Mouse (Mus musculus): ENCODE results near the gene Vegfa. TPM values are rescaled to one million over a fixed set of nuclear protein-coding genes. Genes with fewer than 3 reads are reported as not detected.

Gene Vegfa
- 120 TPM in 2 replicates for total RNA-seq (2014; rRNA removed)
- polyA plus RNA-seq (2012; rRNA removed) = 188 and 288 TPM in 2 replicates

DNA sequence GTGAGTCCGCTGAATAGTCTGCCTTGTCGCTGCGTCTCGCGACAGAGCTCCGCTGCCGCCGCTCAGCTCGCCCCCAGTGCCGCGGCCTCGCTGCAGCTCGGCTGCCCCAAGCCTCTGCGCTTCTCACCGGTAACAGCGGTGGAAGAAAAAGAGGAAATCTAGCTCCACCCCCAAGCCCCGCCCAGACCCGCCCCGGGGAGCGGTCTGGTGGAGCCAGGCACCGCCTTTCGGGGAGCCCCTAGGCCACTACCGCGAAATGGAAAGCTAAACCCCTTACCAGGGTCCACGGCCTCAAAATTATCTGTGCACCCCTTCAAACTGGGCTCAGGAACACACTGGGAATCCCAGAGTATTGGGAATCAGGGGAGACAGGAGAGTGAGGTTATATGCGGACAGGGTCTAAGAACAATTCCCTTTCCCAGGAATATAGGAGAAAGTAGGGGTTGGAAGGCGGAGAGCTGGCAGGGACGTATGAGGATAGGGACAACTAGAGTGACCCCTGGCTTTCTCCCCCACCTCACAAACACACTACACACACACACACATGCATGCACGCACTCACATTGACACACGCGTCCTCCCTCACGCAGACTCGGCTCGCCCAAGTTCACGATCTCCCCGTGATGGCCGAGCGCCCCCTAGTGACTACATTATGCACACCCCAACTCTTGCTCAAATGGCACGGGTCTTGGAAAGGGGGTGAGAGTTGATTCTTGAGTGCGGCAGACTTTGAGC lies at the start of gene Vegfa:
Gene Vegfa (minus strand): TSS at position 113 of the 735 bp plus-strand sequence.
- peak within 1 kb of the TSS; percentile 98 for H3K9ac ChIP-seq (ENCODE audit: low read depth, low read length)
- WGBS = under 1% methylated on average over 40 of the region's 40 CpGs
- H3K27ac ChIP-seq (replicated peaks; ENCODE audit: insufficient read depth, low read depth, low read length) = peak within 1 kb of the TSS; percentile 99
- H3K79me2 ChIP-seq (ENCODE audit: control insufficient read depth, insufficient read depth, low read length) = peaks cover 29% of the 10 kb centered on the region; the same call in 1 of the 2 replicates
- TF ChIP-seq CTCF (IDR thresholded peaks at IDR 0.05; ENCODE audit: low read depth, low read length) = peak; percentile 99
- peak; percentile 100 for TF ChIP-seq POLR2A (IDR thresholded peaks at IDR 0.05; ENCODE audit: extremely low read depth, insufficient read depth, low read length)
- H3K36me3 ChIP-seq (ENCODE audit: control insufficient read depth, insufficient read depth, low read length) = no peaks in the 10 kb centered on the region
- H3K4me3 ChIP-seq (ENCODE audit: insufficient read depth, low read depth, low read length) = peak within 1 kb of the TSS; percentile 99
- peak; percentile 76 for DNase-seq (ENCODE audit: extremely low read depth, low read depth, low spot score)
- no peaks in the 10 kb centered on the region for H3K27me3 ChIP-seq (ENCODE audit: control insufficient read depth, insufficient read depth, low read length)
- peaks cover 3% of the 10 kb centered on the region for H3K4me1 ChIP-seq (ENCODE audit: control insufficient read depth, insufficient read depth, low read length)

DNA sequence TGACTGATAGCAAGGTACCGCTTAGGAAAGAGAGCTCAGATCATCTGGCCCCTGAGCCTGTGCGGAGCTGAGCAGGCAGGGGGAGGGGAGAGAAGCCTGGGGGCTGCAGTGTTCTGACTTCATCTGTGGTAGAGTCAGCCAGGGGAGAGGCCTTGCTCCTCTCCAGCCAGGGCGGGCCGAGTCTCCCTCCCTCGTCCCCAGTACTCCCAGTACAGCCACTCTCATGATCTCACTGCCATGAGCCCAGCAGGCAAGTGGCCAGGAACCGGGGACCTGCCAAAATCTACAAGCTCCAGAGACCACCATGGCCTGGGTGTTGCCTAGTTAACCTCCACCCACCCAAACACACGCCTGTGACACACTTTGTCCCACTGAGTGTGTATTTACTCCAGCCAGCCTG lies 49.5 kb upstream of the Vegfa start:
- no peak for TF ChIP-seq POLR2A (IDR thresholded peaks at IDR 0.05; ENCODE audit: extremely low read depth, insufficient read depth, low read length)
- TF ChIP-seq CTCF (IDR thresholded peaks at IDR 0.05; ENCODE audit: low read depth, low read length) = no peak
- no peak for DNase-seq (ENCODE audit: extremely low read depth, low read depth, low spot score)
- H3K27ac ChIP-seq (replicated peaks; ENCODE audit: insufficient read depth, low read depth, low read length) = no peak overlapping the region
- no peak overlapping the region for H3K4me3 ChIP-seq (ENCODE audit: insufficient read depth, low read depth, low read length)
- H3K4me1 ChIP-seq (ENCODE audit: control insufficient read depth, insufficient read depth, low read length) = no peaks in the 10 kb centered on the region
- 78% methylated on average over 7 of the region's 7 CpGs for WGBS
- no peaks in the 10 kb centered on the region for H3K27me3 ChIP-seq (ENCODE audit: control insufficient read depth, insufficient read depth, low read length)
- H3K79me2 ChIP-seq (ENCODE audit: control insufficient read depth, insufficient read depth, low read length) = no peaks in the 10 kb centered on the region
- H3K36me3 ChIP-seq (ENCODE audit: control insufficient read depth, insufficient read depth, low read length) = no peaks in the 10 kb centered on the region
- no peak overlapping the region for H3K9ac ChIP-seq (ENCODE audit: low read depth, low read length)

DNA sequence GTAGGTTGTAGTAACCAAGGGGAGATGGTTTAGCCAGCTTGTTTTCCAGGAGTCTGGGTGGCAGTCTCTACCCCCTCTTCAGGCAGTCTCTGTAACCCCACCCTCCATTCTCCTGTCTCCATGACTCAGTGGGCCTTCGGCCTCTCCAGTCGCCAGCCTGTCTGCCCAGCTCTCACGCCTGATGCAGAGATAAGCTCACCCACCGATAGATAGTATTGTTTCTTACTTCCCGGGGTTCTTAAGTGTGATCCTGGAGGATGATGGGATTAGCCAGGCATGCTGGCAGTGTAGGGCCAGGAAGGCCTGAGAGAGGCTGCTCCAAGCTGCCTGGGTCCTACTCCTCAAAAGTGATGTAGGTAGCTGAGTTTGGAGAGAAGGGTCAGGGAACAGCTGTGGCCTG lies 48.9 kb upstream of the Vegfa start:
- TF ChIP-seq CTCF (IDR thresholded peaks at IDR 0.05; ENCODE audit: low read depth, low read length) (no peak), POLR2A (IDR thresholded peaks at IDR 0.05; ENCODE audit: extremely low read depth, insufficient read depth, low read length) (no peak)
- WGBS = 62% methylated on average over 5 of the region's 5 CpGs

DNA sequence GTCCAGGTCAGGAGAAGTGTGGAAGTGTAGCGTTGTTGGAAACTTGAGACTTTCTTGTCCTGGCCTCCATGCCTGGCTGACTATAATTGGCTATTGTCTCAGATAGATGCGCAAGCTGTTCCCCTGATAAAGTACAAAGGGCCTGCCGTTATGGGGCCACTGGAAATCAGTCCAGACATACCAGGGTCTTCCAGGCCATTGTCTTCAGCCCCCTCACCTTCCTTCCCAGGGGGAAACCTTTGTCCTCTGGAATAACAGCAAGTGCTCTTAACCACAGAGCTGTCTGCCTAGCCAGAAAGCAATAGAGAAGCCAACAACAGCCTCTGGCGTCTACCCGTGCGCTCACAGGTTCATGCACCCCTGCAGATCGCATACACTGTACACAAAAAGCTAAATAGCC lies 48.2 kb upstream of the Vegfa start:
- 88% methylated on average over 7 of the region's 7 CpGs for WGBS
- Histone ChIP-seq H3K36me3 (ENCODE audit: control insufficient read depth, insufficient read depth, low read length) (no peaks in the 10 kb centered on the region), H3K27ac (replicated peaks; ENCODE audit: insufficient read depth, low read depth, low read length) (no peak overlapping the region), H3K27me3 (ENCODE audit: control insufficient read depth, insufficient read depth, low read length) (no peaks in the 10 kb centered on the region), H3K9ac (ENCODE audit: low read depth, low read length) (no peak overlapping the region), H3K4me1 (ENCODE audit: control insufficient read depth, insufficient read depth, low read length) (no peaks in the 10 kb centered on the region), H3K4me3 (ENCODE audit: insufficient read depth, low read depth, low read length) (no peak overlapping the region), H3K79me2 (ENCODE audit: control insufficient read depth, insufficient read depth, low read length) (no peaks in the 10 kb centered on the region)
- no peak for TF ChIP-seq CTCF (IDR thresholded peaks at IDR 0.05; ENCODE audit: low read depth, low read length)
- TF ChIP-seq POLR2A (IDR thresholded peaks at IDR 0.05; ENCODE audit: extremely low read depth, insufficient read depth, low read length) = no peak
- no peak for DNase-seq (ENCODE audit: extremely low read depth, low read depth, low spot score)

More for the DNA sequence above, 48.9 kb upstream of the Vegfa start:
- Histone ChIP-seq H3K36me3 (ENCODE audit: control insufficient read depth, insufficient read depth, low read length) (no peaks in the 10 kb centered on the region), H3K27ac (replicated peaks; ENCODE audit: insufficient read depth, low read depth, low read length) (no peak overlapping the region), H3K27me3 (ENCODE audit: control insufficient read depth, insufficient read depth, low read length) (no peaks in the 10 kb centered on the region), H3K79me2 (ENCODE audit: control insufficient read depth, insufficient read depth, low read length) (no peaks in the 10 kb centered on the region), H3K4me1 (ENCODE audit: control insufficient read depth, insufficient read depth, low read length) (no peaks in the 10 kb centered on the region), H3K4me3 (ENCODE audit: insufficient read depth, low read depth, low read length) (no peak overlapping the region), H3K9ac (ENCODE audit: low read depth, low read length) (no peak overlapping the region)
- no peak for DNase-seq (ENCODE audit: extremely low read depth, low read depth, low spot score)

DNA sequence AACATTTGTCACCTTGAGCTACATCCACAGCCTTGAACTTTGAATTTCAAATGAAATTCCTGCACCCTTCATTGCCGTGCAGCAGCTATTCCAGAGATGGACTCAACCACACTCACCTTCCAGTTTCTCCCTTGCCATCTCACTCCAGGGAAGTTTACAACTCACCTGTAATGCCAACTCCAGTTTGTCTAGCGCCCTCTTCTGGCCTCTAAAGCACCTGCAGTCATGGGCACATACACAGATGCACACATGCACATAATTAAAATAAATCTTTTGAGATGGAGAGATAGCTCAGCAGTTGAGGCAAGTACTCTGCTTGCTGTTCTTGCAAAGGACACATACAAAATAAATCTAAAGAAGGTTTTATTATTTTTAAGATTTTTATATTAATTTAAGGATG lies 46.9 kb upstream of the Vegfa start:
- Histone ChIP-seq H3K79me2 (ENCODE audit: control insufficient read depth, insufficient read depth, low read length) (no peaks in the 10 kb centered on the region), H3K4me1 (ENCODE audit: control insufficient read depth, insufficient read depth, low read length) (no peaks in the 10 kb centered on the region), H3K27ac (replicated peaks; ENCODE audit: insufficient read depth, low read depth, low read length) (no peak overlapping the region), H3K9ac (ENCODE audit: low read depth, low read length) (no peak overlapping the region), H3K27me3 (ENCODE audit: control insufficient read depth, insufficient read depth, low read length) (no peaks in the 10 kb centered on the region), H3K36me3 (ENCODE audit: control insufficient read depth, insufficient read depth, low read length) (no peaks in the 10 kb centered on the region), H3K4me3 (ENCODE audit: insufficient read depth, low read depth, low read length) (no peak overlapping the region)
- no peak for DNase-seq (ENCODE audit: extremely low read depth, low read depth, low spot score)
- WGBS = 78% methylated on average over 2 of the region's 2 CpGs
- TF ChIP-seq CTCF (IDR thresholded peaks at IDR 0.05; ENCODE audit: low read depth, low read length) (no peak), POLR2A (IDR thresholded peaks at IDR 0.05; ENCODE audit: extremely low read depth, insufficient read depth, low read length) (no peak)

DNA sequence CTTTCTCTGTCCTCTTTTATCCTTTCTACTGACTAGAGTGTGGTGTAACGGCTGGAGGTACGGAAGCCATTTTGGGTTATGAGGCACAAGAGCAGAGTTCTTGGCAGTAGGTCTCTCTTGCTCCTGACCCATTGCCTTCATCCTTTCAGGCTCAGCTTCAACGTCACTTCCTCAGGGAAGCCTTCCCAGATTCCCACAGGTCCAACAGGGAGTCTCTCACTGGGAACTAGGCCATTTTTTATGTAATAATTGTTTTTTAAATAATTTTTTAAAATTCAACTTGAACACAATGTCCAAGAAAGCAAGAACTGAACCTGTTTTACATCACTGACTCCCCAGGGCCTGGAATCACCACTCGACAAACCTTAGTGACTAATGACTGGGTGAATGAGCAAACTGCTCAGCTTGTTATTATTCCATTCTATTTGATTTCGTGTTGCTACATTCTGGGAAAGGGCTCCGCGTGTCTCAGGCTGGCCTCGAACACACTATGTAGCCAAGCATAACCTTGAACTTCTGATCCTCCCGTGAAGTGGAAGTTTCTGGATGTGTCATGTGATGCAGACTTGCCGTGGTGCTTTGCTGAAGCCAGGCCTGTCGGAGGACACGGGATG lies 45.9 kb upstream of the Vegfa start:
- H3K4me1 ChIP-seq (ENCODE audit: control insufficient read depth, insufficient read depth, low read length) = peaks cover 6% of the 10 kb centered on the region
- H3K27me3 ChIP-seq (ENCODE audit: control insufficient read depth, insufficient read depth, low read length) = no peaks in the 10 kb centered on the region
- no peak overlapping the region for H3K4me3 ChIP-seq (ENCODE audit: insufficient read depth, low read depth, low read length)
- no peak for DNase-seq (ENCODE audit: extremely low read depth, low read depth, low spot score)
- no peak overlapping the region for H3K9ac ChIP-seq (ENCODE audit: low read depth, low read length)
- WGBS = 91% methylated on average over 12 of the region's 12 CpGs
- no peaks in the 10 kb centered on the region for H3K79me2 ChIP-seq (ENCODE audit: control insufficient read depth, insufficient read depth, low read length)
- H3K36me3 ChIP-seq (ENCODE audit: control insufficient read depth, insufficient read depth, low read length) = no peaks in the 10 kb centered on the region
- TF ChIP-seq POLR2A (IDR thresholded peaks at IDR 0.05; ENCODE audit: extremely low read depth, insufficient read depth, low read length) (no peak), CTCF (IDR thresholded peaks at IDR 0.05; ENCODE audit: low read depth, low read length) (no peak)
- no peak overlapping the region for H3K27ac ChIP-seq (replicated peaks; ENCODE audit: insufficient read depth, low read depth, low read length)

Data from liver, adult 2 months (tissue).